Mouse (Mus musculus): ENCODE data around the gene 1700013G24Rik. TPM values are rescaled to one million over a fixed set of nuclear protein-coding genes. Genes with fewer than 3 reads are reported as not detected.
A peak's percentile ranks its signal among the peaks of the same experiment; 100 is the strongest.

Gene 1700013G24Rik
- polyA plus RNA-seq, 1 experiment from 2014 or later: not detected

GRCm38 (mm10) chr4:137477611-137478010, 24.5 kb downstream of the 1700013G24Rik start:
- H3K4me1 ChIP-seq (ENCODE audit: control insufficient read depth, low read depth, low read length): peaks cover 32% of the 10 kb centered on the region

GRCm38 (mm10) chr4:137478306-137478705, 25.2 kb downstream of the 1700013G24Rik start:
- WGBS (ENCODE audit: insufficient replicate concordance): 47% methylated on average over 5 of the region's 5 CpGs
- H3K36me3 ChIP-seq (ENCODE audit: control insufficient read depth, insufficient read depth): no peaks in the 10 kb centered on the region
- no peak for ATAC-seq (ENCODE audit: low read depth)
- H3K27ac ChIP-seq (ENCODE audit: low read length): no peak overlapping the region; the same call in 1 of the 2 replicates
- peaks cover 32% of the 10 kb centered on the region for H3K4me1 ChIP-seq (ENCODE audit: control insufficient read depth, low read depth, low read length)
- no peaks in the 10 kb centered on the region for H3K27me3 ChIP-seq (ENCODE audit: control insufficient read depth, insufficient read depth, low read depth, low read length)
- no peak overlapping the region for H3K9ac ChIP-seq (ENCODE audit: low read depth, low read length)
- no peaks in the 10 kb centered on the region for H3K9me3 ChIP-seq (replicated peaks; ENCODE audit: control insufficient read depth, low read length)
- no peak overlapping the region for H3K4me3 ChIP-seq (ENCODE audit: low read depth, low read length)
- H3K4me2 ChIP-seq (ENCODE audit: low read depth, low read length): no peak overlapping the region

More at GRCm38 (mm10) chr4:137477611-137478010, 24.5 kb downstream of the 1700013G24Rik start:
- Histone ChIP-seq H3K4me2 (ENCODE audit: low read depth, low read length) (no peak overlapping the region), H3K9me3 (replicated peaks; ENCODE audit: control insufficient read depth, low read length) (no peaks in the 10 kb centered on the region), H3K36me3 (ENCODE audit: control insufficient read depth, insufficient read depth) (no peaks in the 10 kb centered on the region), H3K4me3 (ENCODE audit: low read depth, low read length) (no peak overlapping the region), H3K27ac (ENCODE audit: low read length) (no peak overlapping the region), H3K9ac (ENCODE audit: low read depth, low read length) (no peak overlapping the region), H3K27me3 (ENCODE audit: control insufficient read depth, insufficient read depth, low read depth, low read length) (no peaks in the 10 kb centered on the region)
- no peak for ATAC-seq (ENCODE audit: low read depth)
- WGBS (ENCODE audit: insufficient replicate concordance): 46% methylated on average over 6 of the region's 6 CpGs

- ATAC-seq (ENCODE audit: low read depth): no peak
- WGBS (ENCODE audit: insufficient replicate concordance): 31% methylated on average over 6 of the region's 6 CpGs
- Histone ChIP-seq H3K4me2 (ENCODE audit: low read depth, low read length) (no peak overlapping the region), H3K9me3 (replicated peaks; ENCODE audit: control insufficient read depth, low read length) (no peaks in the 10 kb centered on the region), H3K36me3 (ENCODE audit: control insufficient read depth, insufficient read depth) (no peaks in the 10 kb centered on the region), H3K27ac (ENCODE audit: low read length) (peak overlapping the region; percentile 42), H3K27me3 (ENCODE audit: control insufficient read depth, insufficient read depth, low read depth, low read length) (no peaks in the 10 kb centered on the region), H3K4me3 (ENCODE audit: low read depth, low read length) (no peak overlapping the region), H3K4me1 (ENCODE audit: control insufficient read depth, low read depth, low read length) (peaks cover 44% of the 10 kb centered on the region), H3K9ac (ENCODE audit: low read depth, low read length) (no peak overlapping the region)
Measured at GRCm38 (mm10) chr4:137479757-137480156, 26.7 kb downstream of the 1700013G24Rik start.

- Histone ChIP-seq H3K9me3 (replicated peaks; ENCODE audit: control insufficient read depth, low read length) (no peaks in the 10 kb centered on the region), H3K9ac (ENCODE audit: low read depth, low read length) (no peak overlapping the region), H3K4me1 (ENCODE audit: control insufficient read depth, low read depth, low read length) (peaks cover 49% of the 10 kb centered on the region), H3K4me3 (ENCODE audit: low read depth, low read length) (no peak overlapping the region), H3K4me2 (ENCODE audit: low read depth, low read length) (no peak overlapping the region), H3K27ac (ENCODE audit: low read length) (peak overlapping the region; percentile 81), H3K27me3 (ENCODE audit: control insufficient read depth, insufficient read depth, low read depth, low read length) (no peaks in the 10 kb centered on the region), H3K36me3 (ENCODE audit: control insufficient read depth, insufficient read depth) (no peaks in the 10 kb centered on the region)
- WGBS (ENCODE audit: insufficient replicate concordance): 52% methylated on average over 19 of the region's 19 CpGs
- ATAC-seq (ENCODE audit: low read depth): peak; percentile 85
Measured at GRCm38 (mm10) chr4:137480191-137480992, 27.3 kb downstream of the 1700013G24Rik start.

GRCm38 (mm10) chr4:137480993-137481340, 27.9 kb downstream of the 1700013G24Rik start:
- Histone ChIP-seq H3K4me2 (ENCODE audit: low read depth, low read length) (peak overlapping the region; percentile 18; the same call in 1 of the 2 replicates), H3K9ac (ENCODE audit: low read depth, low read length) (no peak overlapping the region)
- 50% methylated on average over 1 of the region's 1 CpGs for WGBS (ENCODE audit: insufficient replicate concordance)

GRCm38 (mm10) chr4:137481381-137482030, 28.4 kb downstream of the 1700013G24Rik start:
- H3K4me2 ChIP-seq (ENCODE audit: low read depth, low read length): peak overlapping the region; percentile 18; the same call in 1 of the 2 replicates
- 63% methylated on average over 13 of the region's 13 CpGs for whole genome bisulfite sequencing (ENCODE audit: insufficient replicate concordance)

More at GRCm38 (mm10) chr4:137480993-137481340, 27.9 kb downstream of the 1700013G24Rik start:
- no peaks in the 10 kb centered on the region for H3K9me3 ChIP-seq (replicated peaks; ENCODE audit: control insufficient read depth, low read length)
- H3K27me3 ChIP-seq (ENCODE audit: control insufficient read depth, insufficient read depth, low read depth, low read length): no peaks in the 10 kb centered on the region
- peak overlapping the region; percentile 81 for H3K27ac ChIP-seq (ENCODE audit: low read length)
- no peaks in the 10 kb centered on the region for H3K36me3 ChIP-seq (ENCODE audit: control insufficient read depth, insufficient read depth)
- H3K4me3 ChIP-seq (ENCODE audit: low read depth, low read length): no peak overlapping the region
- ATAC-seq (ENCODE audit: low read depth): no peak
- H3K4me1 ChIP-seq (ENCODE audit: control insufficient read depth, low read depth, low read length): peaks cover 50% of the 10 kb centered on the region

GRCm38 (mm10) chr4:137483871-137484270, 30.8 kb downstream of the 1700013G24Rik start:
- Histone ChIP-seq H3K4me3 (ENCODE audit: low read depth, low read length) (no peak overlapping the region), H3K27me3 (ENCODE audit: control insufficient read depth, insufficient read depth, low read depth, low read length) (no peaks in the 10 kb centered on the region), H3K36me3 (ENCODE audit: control insufficient read depth, insufficient read depth) (no peaks in the 10 kb centered on the region), H3K4me2 (ENCODE audit: low read depth, low read length) (no peak overlapping the region), H3K9ac (ENCODE audit: low read depth, low read length) (no peak overlapping the region), H3K9me3 (replicated peaks; ENCODE audit: control insufficient read depth, low read length) (no peaks in the 10 kb centered on the region), H3K27ac (ENCODE audit: low read length) (no peak overlapping the region), H3K4me1 (ENCODE audit: control insufficient read depth, low read depth, low read length) (peaks cover 51% of the 10 kb centered on the region)
- ATAC-seq (ENCODE audit: low read depth): peak; percentile 7; the same call in 1 of the 2 replicates
- whole genome bisulfite sequencing (ENCODE audit: insufficient replicate concordance): 17% methylated on average over 16 of the region's 16 CpGs

More at GRCm38 (mm10) chr4:137481381-137482030, 28.4 kb downstream of the 1700013G24Rik start:
- no peak overlapping the region for H3K9ac ChIP-seq (ENCODE audit: low read depth, low read length)
- no peaks in the 10 kb centered on the region for H3K27me3 ChIP-seq (ENCODE audit: control insufficient read depth, insufficient read depth, low read depth, low read length)
- H3K27ac ChIP-seq (ENCODE audit: low read length): peak overlapping the region; percentile 81
- H3K9me3 ChIP-seq (replicated peaks; ENCODE audit: control insufficient read depth, low read length): no peaks in the 10 kb centered on the region
- no peak overlapping the region for H3K4me3 ChIP-seq (ENCODE audit: low read depth, low read length)
- peak; percentile 14; the same call in 1 of the 2 replicates for ATAC-seq (ENCODE audit: low read depth)
- peaks cover 47% of the 10 kb centered on the region for H3K4me1 ChIP-seq (ENCODE audit: control insufficient read depth, low read depth, low read length)
- H3K36me3 ChIP-seq (ENCODE audit: control insufficient read depth, insufficient read depth): no peaks in the 10 kb centered on the region

- H3K9ac ChIP-seq (ENCODE audit: low read depth, low read length): no peak overlapping the region
- no peak overlapping the region for H3K27ac ChIP-seq (ENCODE audit: low read length)
- H3K27me3 ChIP-seq (ENCODE audit: control insufficient read depth, insufficient read depth, low read depth, low read length): no peaks in the 10 kb centered on the region
- H3K36me3 ChIP-seq (ENCODE audit: control insufficient read depth, insufficient read depth): no peaks in the 10 kb centered on the region
- H3K4me3 ChIP-seq (ENCODE audit: low read depth, low read length): no peak overlapping the region
- 69% methylated on average over 7 of the region's 7 CpGs for WGBS (ENCODE audit: insufficient replicate concordance)
- ATAC-seq (ENCODE audit: low read depth): no peak
- H3K9me3 ChIP-seq (replicated peaks; ENCODE audit: control insufficient read depth, low read length): no peaks in the 10 kb centered on the region
- H3K4me1 ChIP-seq (ENCODE audit: control insufficient read depth, low read depth, low read length): peaks cover 44% of the 10 kb centered on the region
- H3K4me2 ChIP-seq (ENCODE audit: low read depth, low read length): no peak overlapping the region
Measured at GRCm38 (mm10) chr4:137484586-137484985, 31.5 kb downstream of the 1700013G24Rik start.

Measured in liver, embryonic 16.5 days (tissue).